Mouse (Mus musculus) cerebellum, adult 11 months (tissue): ENCODE data around the gene Abcc5.
A peak's percentile ranks its signal among the peaks of the same experiment; 100 is the strongest.

ENCODE experiments used
- DNase-seq: peaks from one replicate; pipeline ENCODE4 v3.0.0; 2022

Gene Abcc5

DNA sequence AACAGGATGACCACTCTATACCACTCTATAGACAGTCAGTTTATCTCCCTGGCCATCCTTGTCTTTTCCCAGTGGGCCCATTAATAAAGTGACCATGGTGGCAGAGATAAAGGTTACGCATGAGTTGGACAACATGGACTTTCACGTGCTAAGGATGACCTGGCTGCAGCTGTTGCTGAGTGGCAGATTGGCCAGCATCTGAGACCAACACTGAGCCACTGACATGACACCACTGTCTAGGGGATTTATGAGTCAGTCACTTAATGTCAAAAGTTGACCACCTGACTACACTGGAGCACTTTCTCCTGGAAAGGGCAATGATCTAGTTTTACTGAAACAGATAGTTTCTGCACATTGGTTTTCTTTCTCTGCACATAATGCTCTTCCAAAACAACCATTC is 71.4 kb downstream of the Abcc5 start:
- no peak for DNase-seq

DNA sequence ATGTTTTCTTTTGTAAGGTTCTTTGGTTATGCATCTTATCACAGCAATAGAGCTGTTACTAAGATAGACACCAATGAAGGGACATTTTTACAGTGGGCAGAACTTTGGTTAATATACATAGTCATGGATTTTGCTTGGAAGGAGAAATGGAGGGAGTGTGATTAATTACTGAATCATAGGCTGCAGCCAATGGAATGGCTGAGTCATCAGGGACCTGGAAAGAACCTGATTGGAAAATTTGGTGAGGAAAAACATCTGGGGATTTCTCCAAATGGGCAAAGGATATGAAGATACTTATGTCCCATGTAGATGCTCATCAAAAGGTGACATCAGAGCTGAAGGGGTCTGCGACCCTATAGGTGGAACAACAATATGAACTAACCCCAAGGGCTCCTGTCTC is 72.2 kb downstream of the Abcc5 start:
- DNase-seq, result no peak

DNA sequence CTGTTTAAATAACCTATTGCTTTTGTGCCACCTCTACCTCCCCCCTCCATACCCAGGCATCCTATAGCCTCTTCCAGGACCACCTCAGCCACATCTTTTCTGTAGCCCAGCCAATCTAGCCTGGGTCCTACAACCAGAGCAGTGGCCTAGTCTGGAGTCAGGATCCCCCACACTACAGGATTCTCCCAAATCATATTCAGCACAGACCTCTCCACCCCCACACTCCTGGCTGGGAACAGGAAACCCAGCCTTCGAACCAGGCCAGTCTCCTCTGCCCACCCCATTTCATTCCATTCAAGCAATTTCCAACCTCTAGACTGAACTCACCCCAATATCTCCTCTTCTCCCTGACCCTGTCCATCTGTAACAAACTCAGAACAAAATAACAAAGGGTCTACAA is 80.7 kb downstream of the Abcc5 start:
- DNase-seq, result no peak

DNA sequence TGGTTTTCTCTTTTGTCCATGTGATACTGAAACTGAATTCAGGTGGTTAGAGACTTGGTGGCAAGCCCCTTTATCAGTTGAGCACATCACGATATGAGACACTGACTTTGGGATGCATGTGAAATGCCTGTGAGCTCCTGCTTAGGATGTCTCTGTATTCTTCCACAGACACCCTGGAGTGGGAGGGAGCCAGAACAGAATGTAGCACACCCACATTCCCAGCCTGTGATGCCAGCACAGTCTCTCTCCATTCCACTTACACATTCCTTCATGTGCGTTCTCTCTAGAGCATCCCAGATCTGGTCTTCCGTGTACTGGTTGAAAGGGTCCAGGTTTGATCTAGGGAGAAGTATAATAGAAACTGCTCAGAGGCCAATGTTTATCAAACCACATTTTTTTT is 87.6 kb downstream of the Abcc5 start:
- DNase-seq, result no peak

- no peak for DNase-seq
Observed at GRCm38 (mm10) chr16:20334918-20335317, 91.3 kb downstream of the Abcc5 start.

- DNase-seq, result no peak
Observed at GRCm38 (mm10) chr16:20328306-20328705, 97.9 kb downstream of the Abcc5 start.

DNA sequence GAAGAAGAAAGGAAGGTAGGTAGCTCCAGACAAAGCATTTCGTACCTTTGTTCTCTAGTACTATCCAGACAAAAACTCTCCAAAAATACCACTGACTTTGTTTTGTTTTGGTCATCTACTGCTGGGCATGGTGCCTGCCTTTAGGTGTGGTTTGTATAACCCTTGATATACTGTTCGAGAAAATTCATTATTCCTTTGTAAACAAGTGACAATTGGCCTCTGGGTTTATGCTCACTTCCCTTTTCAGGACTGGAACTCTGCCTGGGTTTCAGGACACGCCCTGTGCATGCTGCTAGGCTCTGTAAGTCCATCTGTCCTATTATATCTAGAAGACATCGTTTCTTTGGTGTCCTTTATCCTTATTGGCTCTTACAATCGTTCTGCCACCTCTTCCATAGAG is 100.9 kb downstream of the Abcc5 start, which contains the start of gene Cyp2ab1:
TSS of gene Cyp2ab1 (minus strand) at position 119 of the 400 bp plus-strand sequence.
- no peak for DNase-seq

DNA sequence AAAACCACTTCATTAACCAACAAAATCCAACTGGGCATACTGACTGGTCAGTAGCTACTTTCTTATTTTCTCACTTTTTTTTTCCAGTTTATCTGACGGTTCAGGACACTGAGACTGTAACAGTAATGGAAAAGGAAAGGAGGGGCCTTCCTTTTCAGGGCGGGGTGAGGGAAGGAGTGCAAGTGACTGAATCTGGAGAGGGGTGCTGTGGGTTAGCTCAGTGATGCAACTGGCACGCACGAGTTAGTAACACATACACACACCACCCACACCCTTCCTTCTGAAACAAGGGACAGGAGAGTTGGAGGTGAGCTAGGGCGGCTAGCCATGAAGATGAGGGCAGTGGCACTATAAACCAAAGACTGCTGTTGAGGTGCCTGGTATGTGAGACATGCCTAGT is 102.3 kb downstream of the Abcc5 start:
- DNase-seq, result no peak

DNA sequence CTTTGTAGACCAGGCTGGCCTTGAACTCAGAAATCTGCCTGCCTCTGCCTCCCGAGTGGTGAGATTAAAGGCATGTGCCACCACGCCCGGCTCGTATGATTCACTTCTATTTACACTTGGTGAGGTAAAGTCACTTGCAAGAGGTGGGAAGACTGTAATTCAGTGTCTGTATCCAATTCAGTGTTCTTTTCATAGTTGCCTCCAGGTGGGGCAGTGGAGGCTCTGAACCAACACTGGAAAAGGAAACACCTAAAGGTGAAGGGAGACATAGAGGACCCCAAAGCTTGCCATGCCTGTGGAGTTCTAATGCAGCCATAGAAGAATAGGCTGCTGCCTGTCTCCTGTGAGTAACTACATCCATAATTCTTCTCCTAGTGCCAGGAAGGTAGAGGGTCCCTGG is 103.9 kb downstream of the Abcc5 start:
- no peak for DNase-seq

DNA sequence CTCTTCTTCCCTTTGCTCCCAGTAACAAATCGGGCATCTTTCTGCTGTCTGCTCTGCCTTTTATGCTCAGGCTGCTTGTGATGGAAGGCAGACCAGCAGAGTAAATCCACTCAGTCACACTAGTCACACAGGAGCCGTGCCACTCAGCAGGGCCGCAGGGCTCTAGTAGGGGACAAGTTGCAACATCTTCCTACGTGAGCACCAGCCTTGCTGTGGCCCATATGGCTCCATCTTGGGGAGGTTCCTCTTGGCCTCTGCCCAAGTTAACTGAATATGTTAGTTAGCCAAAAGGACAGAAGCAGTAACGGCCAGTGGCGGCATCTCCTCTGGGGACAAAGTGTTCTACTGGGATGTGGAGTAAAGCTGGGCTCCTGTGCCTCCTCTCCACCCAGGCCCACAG is 109.4 kb downstream of the Abcc5 start:
- DNase-seq, result no peak

DNA sequence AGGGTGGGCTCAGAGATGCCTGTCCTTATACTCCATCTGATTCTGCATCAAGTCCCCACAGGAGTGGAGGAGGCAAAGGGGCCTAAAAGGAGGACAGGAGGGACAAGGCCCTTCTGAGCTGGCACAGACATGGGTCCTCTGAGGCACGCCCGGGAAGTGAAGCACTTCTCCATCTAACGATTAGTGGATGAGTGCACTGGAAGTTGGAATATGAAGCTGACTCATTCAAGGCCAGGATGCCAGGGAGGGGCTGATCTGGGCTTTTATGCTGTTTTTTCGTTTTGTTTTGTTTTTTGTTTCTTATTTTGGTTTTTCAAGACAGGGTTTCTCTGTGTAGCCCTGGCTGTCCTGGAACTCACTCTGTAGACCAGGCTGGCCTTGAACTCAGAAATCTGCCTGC is 110.9 kb downstream of the Abcc5 start:
- DNase-seq, result no peak

- no peak for DNase-seq
Observed at GRCm38 (mm10) chr16:20312272-20312671, 113.9 kb downstream of the Abcc5 start.

DNA sequence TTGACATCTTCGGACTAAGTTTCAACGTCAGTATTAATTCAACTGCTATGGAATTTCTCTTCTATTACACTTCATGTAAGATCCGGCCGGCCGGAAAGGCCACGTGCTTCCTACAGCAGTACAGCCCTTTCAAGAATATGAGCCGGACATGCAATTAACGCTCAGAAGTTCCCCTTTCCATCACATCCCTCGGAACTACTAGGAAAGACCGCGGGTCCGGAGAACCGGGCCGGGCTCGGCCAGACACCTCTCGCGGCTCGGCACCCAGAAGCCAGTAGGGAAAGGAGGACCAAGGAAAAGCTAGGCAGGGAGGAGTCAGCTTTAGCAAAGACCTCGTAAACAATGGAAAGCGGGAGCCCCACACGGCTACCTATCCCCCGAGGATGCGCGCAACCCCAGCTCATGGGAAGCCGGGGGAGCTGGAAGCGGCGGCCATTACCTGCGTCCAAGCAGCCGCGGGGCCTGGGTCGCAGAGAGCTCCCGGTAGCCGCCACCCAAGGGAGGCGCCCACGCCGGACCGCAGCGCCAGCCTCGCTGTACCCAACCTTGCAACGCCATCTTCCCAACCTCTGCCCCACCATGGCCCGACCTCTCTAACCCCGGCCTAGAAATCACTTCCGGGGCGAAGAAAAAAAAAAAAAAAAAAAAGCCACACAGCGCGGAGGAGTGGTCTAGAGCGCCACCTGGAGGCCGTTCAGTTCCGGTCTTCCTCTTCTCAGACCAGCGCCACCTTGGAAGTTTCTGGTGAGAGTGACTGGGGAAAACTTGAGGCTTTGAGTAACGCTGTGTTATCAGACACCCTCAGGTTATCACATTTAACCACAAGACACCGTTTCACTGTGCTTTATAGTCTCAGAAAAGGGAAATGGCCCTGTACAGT is 124.2 kb downstream of the Abcc5 start, which contains the start of gene Parl:
TSS of gene Parl (minus strand) at position 618 of the 880 bp plus-strand sequence.
- peak; percentile 74 for DNase-seq

GRCm38 (mm10) chr16:20300076-20300475 is 126.1 kb downstream of the Abcc5 start:
- DNase-seq, result no peak
